Mouse (Mus musculus) right cerebral cortex, postnatal 36 days (tissue): ENCODE results near the gene Arpp21.
A peak's percentile ranks its signal among the peaks of the same experiment; 100 is the strongest.

Experiments
- DNase-seq, 2 experiments: peaks; one replicate each; pipeline ENCODE4 v3.0.0; 2022; ENCODE audit warnings: low spot score in 2 of 2, mixed read lengths in 1 of 2

Arpp21 gene

GRCm38 (mm10) chr9:112231383-112231782 lies 4.4 kb downstream of the Arpp21 start:
- DNase-seq: no peak

- no peak for DNase-seq
Observed at GRCm38 (mm10) chr9:112230716-112231361, 4.9 kb downstream of the Arpp21 start.

GRCm38 (mm10) chr9:112228470-112228869 lies 7.3 kb downstream of the Arpp21 start:
- no peak for DNase-seq

GRCm38 (mm10) chr9:112227174-112227573 lies 8.6 kb downstream of the Arpp21 start:
- no peak for DNase-seq

- no peak for DNase-seq
Observed at GRCm38 (mm10) chr9:112226511-112226910, 9.2 kb downstream of the Arpp21 start.

- DNase-seq: no peak
Observed at GRCm38 (mm10) chr9:112225046-112225445, 10.7 kb downstream of the Arpp21 start.

GRCm38 (mm10) chr9:112219372-112219771 lies 16.4 kb downstream of the Arpp21 start:
- no peak for DNase-seq

GRCm38 (mm10) chr9:112218237-112218636 lies 17.5 kb downstream of the Arpp21 start:
- DNase-seq: no peak

GRCm38 (mm10) chr9:112217161-112217560 lies 18.6 kb downstream of the Arpp21 start:
- DNase-seq: no peak

GRCm38 (mm10) chr9:112215030-112215806 lies 20.5 kb downstream of the Arpp21 start:
- no peak for DNase-seq

- DNase-seq: no peak
Observed at GRCm38 (mm10) chr9:112213411-112214255, 22.1 kb downstream of the Arpp21 start.

GRCm38 (mm10) chr9:112209803-112210202 lies 25.9 kb downstream of the Arpp21 start:
- DNase-seq: no peak

- peak; percentile 79 for DNase-seq
Observed at GRCm38 (mm10) chr9:112207767-112208166, 28.0 kb downstream of the Arpp21 start.

GRCm38 (mm10) chr9:112198296-112198695 lies 37.4 kb downstream of the Arpp21 start:
- DNase-seq: no peak

- no peak for DNase-seq
Observed at GRCm38 (mm10) chr9:112194049-112194448, 41.7 kb downstream of the Arpp21 start.

GRCm38 (mm10) chr9:112189394-112189793 lies 46.3 kb downstream of the Arpp21 start:
- peak; percentile 64 to 65 for DNase-seq

GRCm38 (mm10) chr9:112188358-112188893 lies 47.3 kb downstream of the Arpp21 start:
- peak in 1 of 2 experiments; percentile 58 for DNase-seq

GRCm38 (mm10) chr9:112187667-112188066 lies 48.1 kb downstream of the Arpp21 start:
- peak; percentile 56 to 72 for DNase-seq

- DNase-seq: no peak
Observed at GRCm38 (mm10) chr9:112186336-112187305, 49.1 kb downstream of the Arpp21 start.

- DNase-seq: no peak
Observed at GRCm38 (mm10) chr9:112185746-112186145, 50.0 kb downstream of the Arpp21 start.

GRCm38 (mm10) chr9:112182738-112183137 lies 53.0 kb downstream of the Arpp21 start:
- no peak for DNase-seq
